Mouse (Mus musculus) C2C12 (cell line): Measurements from ENCODE around the gene Btg4.

Experiments used
- CEBPB ChIP-seq: IDR thresholded peaks from one replicate; pipeline ENCODE4 v1.6.1; 2011; ENCODE audit warnings: low read depth, mild to moderate bottlenecking, control low read depth, moderate library complexity
- CTCF ChIP-seq: IDR thresholded peaks from one replicate; pipeline ENCODE4 v1.5.1; 2011; ENCODE audit not compliant: control insufficient read depth, insufficient read depth, insufficient read length
- FOSL1 ChIP-seq: IDR thresholded peaks from one replicate; pipeline ENCODE4 v1.8.0; 2011; ENCODE audit warnings: mild to moderate bottlenecking, low read length; ENCODE audit not compliant: poor library complexity, insufficient read depth, severe bottlenecking
- MAX ChIP-seq: IDR thresholded peaks from one replicate; pipeline ENCODE4 v1.6.1; 2011; ENCODE audit warnings: mild to moderate bottlenecking, control low read depth
- MYOD1 ChIP-seq: IDR thresholded peaks from one replicate; pipeline ENCODE4 v1.6.1; 2011; ENCODE audit warnings: low read depth; ENCODE audit not compliant: control insufficient read depth, insufficient read length
- MYOG ChIP-seq: IDR thresholded peaks from one replicate; pipeline ENCODE4 v1.6.1; 2011; ENCODE audit not compliant: control insufficient read depth, insufficient read length; ENCODE audit errors: extremely low read depth
- USF1 ChIP-seq: IDR thresholded peaks from one replicate; pipeline ENCODE4 v1.6.1; 2011; ENCODE audit warnings: low read depth, mild to moderate bottlenecking, control low read depth, moderate library complexity

- TF ChIP-seq CTCF (no peak), MAX (no peak), MYOD1 (no peak), USF1 (no peak), MYOG (no peak), CEBPB (no peak), FOSL1 (no peak)
Measured at GRCm38 (mm10) chr9:51143437-51143836, 82.7 kb downstream of the Btg4 start.
